Mouse (Mus musculus) heart, embryonic 16.5 days (tissue): Measurements from ENCODE around the gene Paqr8. TPM values are rescaled to one million over a fixed set of nuclear protein-coding genes. Genes with fewer than 3 reads are reported as not detected.
A peak's percentile ranks its signal among the peaks of the same experiment; 100 is the strongest.

Experiments
- ATAC-seq: fragments of 200-750 bp; cut with Nextera tagmentation; replicated peaks from 2 replicates; pipeline ENCODE4 v1.8.0; 2017; ENCODE audit warnings: moderate number of reproducible peaks; ENCODE audit not compliant: insufficient read depth, low FRiP score; ENCODE audit errors: extremely low read depth
- H3K27ac ChIP-seq: fragments of 300-500 bp; sonication (generic); 2 replicates; pipeline ENCODE4 v1.5.1; 2014; ENCODE audit warnings: mild to moderate bottlenecking, low read length, control low read depth, moderate library complexity
- H3K27me3 ChIP-seq: fragments of 300-500 bp; sonication (generic); 2 replicates; pipeline ENCODE4 v1.6.1; 2014; ENCODE audit warnings: low read length, mixed read lengths; ENCODE audit not compliant: control insufficient read depth, insufficient read depth
- H3K36me3 ChIP-seq: fragments of 300-500 bp; sonication (generic); 2 replicates; pipeline ENCODE4 v1.6.1; 2014; ENCODE audit not compliant: control insufficient read depth, insufficient read depth
- H3K4me1 ChIP-seq: fragments of 300-500 bp; sonication (generic); 2 replicates; pipeline ENCODE4 v1.6.1; 2014; ENCODE audit warnings: low read length, mixed read lengths; ENCODE audit not compliant: control insufficient read depth, insufficient read depth
- H3K4me2 ChIP-seq: fragments of 300-500 bp; sonication (generic); 2 replicates; pipeline ENCODE4 v1.6.1; 2014; ENCODE audit warnings: low read depth, mild to moderate bottlenecking, control low read depth, low read length
- H3K4me3 ChIP-seq: fragments of 300-500 bp; sonication (generic); 2 replicates; pipeline ENCODE4 v1.5.1; 2014; ENCODE audit warnings: mild to moderate bottlenecking, control low read depth, low read length
- H3K9ac ChIP-seq: fragments of 300-500 bp; sonication (generic); 2 replicates; pipeline ENCODE4 v1.6.1; 2014; ENCODE audit warnings: low read length, control low read depth
- H3K9me3 ChIP-seq: fragments of 300-500 bp; sonication (generic); replicated peaks from 2 replicates; pipeline ENCODE4 v1.6.1; 2016; ENCODE audit warnings: low read length; ENCODE audit not compliant: control insufficient read depth
- WGBS: fragments of 180-500 bp; shearing (Covaris S2); extraction: QIAGEN DNeasy Blood & Tissue Kit; methylation state at CpG from one replicate; pipeline ENCODE4 v1.1.7; 2014; 5-methylcytosine and 5-hydroxymethylcytosine counted together
- polyA plus RNA-seq: library from polyadenylated mRNA; unstranded; fragments of >200 nt; fragmentation: Nextera tagmentation; extraction: Ambion mirVana; gene quantifications from 2 replicates; pipeline ENCODE4 v1.2.1, GENCODE M21; 2015

Paqr8 gene
- polyA plus RNA-seq, 1 experiment from 2014 or later = 2.0 TPM

- H3K4me3 ChIP-seq = no peak overlapping the region
- 80% methylated on average over 5 of the region's 5 CpGs for WGBS
- H3K9ac ChIP-seq = no peak overlapping the region
- H3K27ac ChIP-seq = no peak overlapping the region
- no peak overlapping the region for H3K4me2 ChIP-seq
- peaks cover 13% of the 10 kb centered on the region for H3K4me1 ChIP-seq
- H3K27me3 ChIP-seq = no peaks in the 10 kb centered on the region
- H3K36me3 ChIP-seq = no peaks in the 10 kb centered on the region
- ATAC-seq = no peak
- H3K9me3 ChIP-seq = no peaks in the 10 kb centered on the region
Measured at GRCm38 (mm10) chr1:20872496-20872895, 17.9 kb upstream of the Paqr8 start.

GRCm38 (mm10) chr1:20874061-20874460, 16.3 kb upstream of the Paqr8 start:
- Histone ChIP-seq H3K27ac (no peak overlapping the region), H3K27me3 (no peaks in the 10 kb centered on the region), H3K4me1 (peaks cover 10% of the 10 kb centered on the region), H3K9ac (no peak overlapping the region), H3K4me3 (no peak overlapping the region), H3K4me2 (no peak overlapping the region), H3K36me3 (no peaks in the 10 kb centered on the region), H3K9me3 (no peaks in the 10 kb centered on the region)
- 82% methylated on average over 6 of the region's 6 CpGs for WGBS
- ATAC-seq = no peak

GRCm38 (mm10) chr1:20877355-20877754, 13.1 kb upstream of the Paqr8 start:
- Histone ChIP-seq H3K4me1 (peaks cover 5% of the 10 kb centered on the region), H3K4me3 (no peak overlapping the region), H3K27ac (no peak overlapping the region), H3K36me3 (no peaks in the 10 kb centered on the region), H3K4me2 (no peak overlapping the region), H3K27me3 (no peaks in the 10 kb centered on the region), H3K9me3 (no peaks in the 10 kb centered on the region), H3K9ac (no peak overlapping the region)
- ATAC-seq = no peak

- Histone ChIP-seq H3K27ac (no peak overlapping the region), H3K9me3 (no peaks in the 10 kb centered on the region), H3K4me1 (peaks cover 3% of the 10 kb centered on the region; the same call in 1 of the 2 replicates), H3K9ac (no peak overlapping the region), H3K4me2 (no peak overlapping the region), H3K36me3 (no peaks in the 10 kb centered on the region), H3K27me3 (no peaks in the 10 kb centered on the region), H3K4me3 (no peak overlapping the region)
- 72% methylated on average over 4 of the region's 4 CpGs for WGBS
- peak; percentile 60; the same call in 1 of the 2 replicates for ATAC-seq
Measured at GRCm38 (mm10) chr1:20879361-20879760, 11.0 kb upstream of the Paqr8 start.

GRCm38 (mm10) chr1:20883079-20883478, 7.3 kb upstream of the Paqr8 start:
- H3K9ac ChIP-seq = no peak overlapping the region
- ATAC-seq = no peak
- no peaks in the 10 kb centered on the region for H3K9me3 ChIP-seq
- H3K4me2 ChIP-seq = no peak overlapping the region
- H3K27me3 ChIP-seq = no peaks in the 10 kb centered on the region
- H3K36me3 ChIP-seq = no peaks in the 10 kb centered on the region
- H3K27ac ChIP-seq = no peak overlapping the region
- H3K4me3 ChIP-seq = no peak overlapping the region
- 76% methylated on average over 4 of the region's 4 CpGs for WGBS
- peaks cover 3% of the 10 kb centered on the region; the same call in 1 of the 2 replicates for H3K4me1 ChIP-seq

GRCm38 (mm10) chr1:20889677-20890403, 566 bp upstream of the Paqr8 start:
- H3K27me3 ChIP-seq = no peaks in the 10 kb centered on the region
- H3K4me1 ChIP-seq = peaks cover 3% of the 10 kb centered on the region; the same call in 1 of the 2 replicates
- no peaks in the 10 kb centered on the region for H3K9me3 ChIP-seq
- no peaks in the 10 kb centered on the region for H3K36me3 ChIP-seq
- peak overlapping the region; percentile 81 for H3K9ac ChIP-seq
- no peak; the same call in 1 of the 2 replicates for ATAC-seq
- WGBS = 27% methylated on average over 16 of the region's 16 CpGs
- H3K4me3 ChIP-seq = peak overlapping the region; percentile 82
- H3K27ac ChIP-seq = 0 out of 2 replicates have a peak overlapping the region, but pooled peaks have one; percentile 17
- peak overlapping the region; percentile 95 for H3K4me2 ChIP-seq

GRCm38 (mm10) chr1:20890941-20891399, 564 bp downstream of the Paqr8 start:
- peak; percentile 67 for ATAC-seq
- WGBS = 0% methylated on average over 20 of the region's 20 CpGs
- peak overlapping the region; percentile 80 for H3K27ac ChIP-seq

GRCm38 (mm10) chr1:20893059-20893458, 2.7 kb downstream of the Paqr8 start:
- 82% methylated on average over 5 of the region's 5 CpGs for WGBS
- ATAC-seq = no peak
- Histone ChIP-seq H3K4me1 (peaks cover 3% of the 10 kb centered on the region; the same call in 1 of the 2 replicates), H3K4me3 (no peak overlapping the region), H3K9ac (no peak overlapping the region), H3K27me3 (no peaks in the 10 kb centered on the region), H3K4me2 (no peak overlapping the region), H3K36me3 (no peaks in the 10 kb centered on the region), H3K9me3 (no peaks in the 10 kb centered on the region), H3K27ac (no peak overlapping the region)

More at GRCm38 (mm10) chr1:20890941-20891399, 564 bp downstream of the Paqr8 start:
- no peaks in the 10 kb centered on the region for H3K36me3 ChIP-seq
- no peaks in the 10 kb centered on the region for H3K9me3 ChIP-seq
- H3K27me3 ChIP-seq = no peaks in the 10 kb centered on the region
- peak overlapping the region; percentile 82 for H3K4me3 ChIP-seq
- peaks cover 3% of the 10 kb centered on the region; the same call in 1 of the 2 replicates for H3K4me1 ChIP-seq
- H3K4me2 ChIP-seq = peak overlapping the region; percentile 95
- H3K9ac ChIP-seq = peak overlapping the region; percentile 81

GRCm38 (mm10) chr1:20898391-20898790, 8.0 kb downstream of the Paqr8 start:
- no peaks in the 10 kb centered on the region for H3K27me3 ChIP-seq
- H3K9ac ChIP-seq = no peak overlapping the region
- ATAC-seq = no peak
- H3K4me1 ChIP-seq = no peaks in the 10 kb centered on the region
- H3K4me2 ChIP-seq = no peak overlapping the region
- no peak overlapping the region for H3K4me3 ChIP-seq
- no peak overlapping the region for H3K27ac ChIP-seq
- no peaks in the 10 kb centered on the region for H3K36me3 ChIP-seq
- WGBS = 68% methylated on average over 9 of the region's 9 CpGs
- no peaks in the 10 kb centered on the region for H3K9me3 ChIP-seq
